Mouse (Mus musculus) heart, embryonic 12.5 days (tissue): ENCODE measurements around the gene Lrig3. TPM values are rescaled to one million over a fixed set of nuclear protein-coding genes. Genes with fewer than 3 reads are reported as not detected.

Experiments used
- ATAC-seq: fragments of 200-750 bp; cut with Nextera tagmentation; 2 replicates; pipeline ENCODE4 v1.8.0; 2017; ENCODE audit warnings: moderate TSS enrichment, moderate library complexity; ENCODE audit not compliant: insufficient number of reproducible peaks, low FRiP score
- H3K27ac ChIP-seq: fragments of 300-500 bp; sonication (generic); 2 replicates; pipeline ENCODE4 v1.5.1; 2016; ENCODE audit warnings: mild to moderate bottlenecking, moderate library complexity; ENCODE audit not compliant: poor library complexity, severe bottlenecking
- H3K27me3 ChIP-seq: fragments of 300-500 bp; sonication (generic); replicated peaks from 2 replicates; pipeline ENCODE4 v1.6.1; 2016; ENCODE audit warnings: mild to moderate bottlenecking, moderate library complexity
- H3K36me3 ChIP-seq: fragments of 300-500 bp; sonication (generic); 2 replicates; pipeline ENCODE4 v1.6.1; 2016; ENCODE audit warnings: mild to moderate bottlenecking, moderate library complexity
- H3K4me1 ChIP-seq: fragments of 300-500 bp; sonication (generic); replicated peaks from 2 replicates; pipeline ENCODE4 v1.6.1; 2016; ENCODE audit warnings: mild to moderate bottlenecking
- H3K4me2 ChIP-seq: fragments of 300-500 bp; sonication (generic); 2 replicates; pipeline ENCODE4 v1.6.1; 2016; ENCODE audit warnings: mild to moderate bottlenecking, moderate library complexity
- H3K4me3 ChIP-seq: fragments of 300-500 bp; sonication (generic); 2 replicates; pipeline ENCODE4 v1.5.1; 2016; ENCODE audit warnings: mild to moderate bottlenecking
- H3K9ac ChIP-seq: fragments of 300-500 bp; sonication (generic); 2 replicates; pipeline ENCODE4 v1.6.1; 2016; ENCODE audit warnings: mild to moderate bottlenecking, moderate library complexity
- H3K9me3 ChIP-seq: fragments of 300-500 bp; sonication (generic); replicated peaks from 2 replicates; pipeline ENCODE4 v1.6.1; 2016; ENCODE audit warnings: mild to moderate bottlenecking, moderate library complexity
- WGBS: fragments of 180-500 bp; shearing (Covaris S2); methylation state at CpG from one replicate; pipeline ENCODE4 v1.1.7; 2016; 5-methylcytosine and 5-hydroxymethylcytosine counted together
- polyA plus RNA-seq: library from polyadenylated mRNA; unstranded; fragments of >200 nt; fragmentation: Nextera tagmentation; extraction: Ambion mirVana; gene quantifications from 2 replicates; pipeline ENCODE4 v1.2.1, GENCODE M21; 2016

Lrig3 gene
- polyA plus RNA-seq, 1 experiment from 2014 or later: 1.8 TPM

GRCm38 (mm10) chr10:126002818-126003506 lies 37.0 kb downstream of the Lrig3 start:
- Histone ChIP-seq H3K27ac (no peak overlapping the region), H3K36me3 (peaks cover 9% of the 10 kb centered on the region; the same call in 1 of the 2 replicates), H3K9me3 (no peaks in the 10 kb centered on the region)

GRCm38 (mm10) chr10:126003857-126004256 lies 37.9 kb downstream of the Lrig3 start:
- no peaks in the 10 kb centered on the region for H3K4me1 ChIP-seq
- ATAC-seq: no peak
- H3K36me3 ChIP-seq: peaks cover 12% of the 10 kb centered on the region; the same call in 1 of the 2 replicates
- no peak overlapping the region for H3K4me3 ChIP-seq
- H3K27ac ChIP-seq: no peak overlapping the region
- H3K9me3 ChIP-seq: no peaks in the 10 kb centered on the region
- no peak overlapping the region for H3K4me2 ChIP-seq
- H3K9ac ChIP-seq: no peak overlapping the region
- WGBS: 77% methylated on average over 1 of the region's 1 CpGs
- no peaks in the 10 kb centered on the region for H3K27me3 ChIP-seq

More at GRCm38 (mm10) chr10:126002818-126003506, 37.0 kb downstream of the Lrig3 start:
- H3K4me2 ChIP-seq: no peak overlapping the region
- WGBS: 85% methylated on average over 18 of the region's 18 CpGs
- ATAC-seq: no peak
- no peaks in the 10 kb centered on the region for H3K4me1 ChIP-seq
- no peaks in the 10 kb centered on the region for H3K27me3 ChIP-seq
- no peak overlapping the region for H3K9ac ChIP-seq
- H3K4me3 ChIP-seq: no peak overlapping the region

GRCm38 (mm10) chr10:126013667-126014066 lies 47.7 kb downstream of the Lrig3 start:
- Histone ChIP-seq H3K9me3 (no peaks in the 10 kb centered on the region), H3K4me3 (no peak overlapping the region), H3K4me2 (no peak overlapping the region), H3K9ac (no peak overlapping the region), H3K27ac (no peak overlapping the region), H3K36me3 (peaks cover 16% of the 10 kb centered on the region), H3K27me3 (no peaks in the 10 kb centered on the region), H3K4me1 (no peaks in the 10 kb centered on the region)
- 81% methylated on average over 11 of the region's 11 CpGs for WGBS
- ATAC-seq: no peak

- 84% methylated on average over 8 of the region's 8 CpGs for WGBS
- peaks cover 16% of the 10 kb centered on the region for H3K36me3 ChIP-seq
- H3K27ac ChIP-seq: no peak overlapping the region
These were observed 48.7 kb downstream of the Lrig3 start for GRCm38 (mm10) chr10:126014673-126015072.

GRCm38 (mm10) chr10:126015644-126016043 lies 49.7 kb downstream of the Lrig3 start:
- no peak overlapping the region for H3K27ac ChIP-seq
- H3K27me3 ChIP-seq: no peaks in the 10 kb centered on the region
- H3K4me2 ChIP-seq: no peak overlapping the region
- H3K9me3 ChIP-seq: no peaks in the 10 kb centered on the region
- WGBS: 83% methylated on average over 6 of the region's 6 CpGs
- ATAC-seq: no peak
- H3K9ac ChIP-seq: no peak overlapping the region
- H3K4me1 ChIP-seq: no peaks in the 10 kb centered on the region
- H3K4me3 ChIP-seq: no peak overlapping the region
- H3K36me3 ChIP-seq: peaks cover 8% of the 10 kb centered on the region; the same call in 1 of the 2 replicates

More at GRCm38 (mm10) chr10:126014673-126015072, 48.7 kb downstream of the Lrig3 start:
- Histone ChIP-seq H3K9ac (no peak overlapping the region), H3K9me3 (no peaks in the 10 kb centered on the region), H3K4me3 (no peak overlapping the region), H3K4me2 (no peak overlapping the region), H3K4me1 (no peaks in the 10 kb centered on the region), H3K27me3 (no peaks in the 10 kb centered on the region)
- no peak for ATAC-seq

- WGBS: 72% methylated on average over 15 of the region's 15 CpGs
- no peaks in the 10 kb centered on the region for H3K9me3 ChIP-seq
- H3K4me2 ChIP-seq: no peak overlapping the region
- no peak overlapping the region for H3K4me3 ChIP-seq
- peaks cover 3% of the 10 kb centered on the region; the same call in 1 of the 2 replicates for H3K36me3 ChIP-seq
- H3K4me1 ChIP-seq: no peaks in the 10 kb centered on the region
- no peak overlapping the region for H3K27ac ChIP-seq
- H3K27me3 ChIP-seq: no peaks in the 10 kb centered on the region
- no peak for ATAC-seq
- no peak overlapping the region for H3K9ac ChIP-seq
These were observed 53.5 kb downstream of the Lrig3 start for GRCm38 (mm10) chr10:126019350-126019991.

- Histone ChIP-seq H3K4me1 (no peaks in the 10 kb centered on the region), H3K27me3 (no peaks in the 10 kb centered on the region), H3K9me3 (no peaks in the 10 kb centered on the region), H3K4me2 (no peak overlapping the region), H3K27ac (no peak overlapping the region), H3K4me3 (no peak overlapping the region), H3K36me3 (no peaks in the 10 kb centered on the region), H3K9ac (no peak overlapping the region)
- WGBS: 40% methylated on average over 8 of the region's 8 CpGs
- ATAC-seq: no peak
These were observed 62.8 kb downstream of the Lrig3 start for GRCm38 (mm10) chr10:126028574-126029440.

- Histone ChIP-seq H3K27me3 (no peaks in the 10 kb centered on the region), H3K27ac (no peak overlapping the region), H3K9ac (no peak overlapping the region), H3K4me1 (no peaks in the 10 kb centered on the region), H3K4me3 (no peak overlapping the region), H3K9me3 (no peaks in the 10 kb centered on the region), H3K36me3 (no peaks in the 10 kb centered on the region), H3K4me2 (no peak overlapping the region)
- ATAC-seq: no peak
- 72% methylated on average over 7 of the region's 7 CpGs for whole genome bisulfite sequencing
These were observed 63.6 kb downstream of the Lrig3 start for GRCm38 (mm10) chr10:126029441-126030114.

GRCm38 (mm10) chr10:126056881-126057280 lies 90.9 kb downstream of the Lrig3 start:
- Histone ChIP-seq H3K9me3 (peaks cover 5% of the 10 kb centered on the region; the same call in 1 of the 2 replicates), H3K4me2 (no peak overlapping the region), H3K9ac (no peak overlapping the region), H3K4me1 (no peaks in the 10 kb centered on the region), H3K27ac (no peak overlapping the region), H3K27me3 (no peaks in the 10 kb centered on the region), H3K36me3 (no peaks in the 10 kb centered on the region), H3K4me3 (no peak overlapping the region)
- WGBS: 66% methylated on average over 3 of the region's 3 CpGs
- no peak for ATAC-seq

- H3K27me3 ChIP-seq: no peaks in the 10 kb centered on the region
- H3K27ac ChIP-seq: no peak overlapping the region
- 68% methylated on average over 4 of the region's 4 CpGs for WGBS
- H3K4me1 ChIP-seq: no peaks in the 10 kb centered on the region
- no peak for ATAC-seq
- peaks cover 16% of the 10 kb centered on the region; the same call in 1 of the 2 replicates for H3K9me3 ChIP-seq
- no peak overlapping the region for H3K4me2 ChIP-seq
- H3K4me3 ChIP-seq: no peak overlapping the region
- H3K36me3 ChIP-seq: no peaks in the 10 kb centered on the region
- H3K9ac ChIP-seq: no peak overlapping the region
These were observed 96.8 kb downstream of the Lrig3 start for GRCm38 (mm10) chr10:126062812-126063211.
